Mouse (Mus musculus): ENCODE measurements at regions not wholly inside any gene's neighbourhood (a gene's known extent, or its start where the extent isn't known, plus 50 kb on each side); places are given as distances from the start of the nearest gene placed in this dataset.

- no peak overlapping the region for H3K4me3 ChIP-seq (ENCODE audit: control insufficient read depth in 1 of 2, insufficient read depth in 1 of 2, low read depth in 2 of 2, low read length in 2 of 2)
- TF ChIP-seq E2F4 (IDR thresholded peaks at IDR 0.05; ENCODE audit: borderline replicate concordance, low read depth, low read length) (no peak), USF2 (IDR thresholded peaks at IDR 0.05; ENCODE audit: borderline replicate concordance in 1 of 2, insufficient read depth in 1 of 2, low read depth in 1 of 2, low read length in 2 of 2) (no peak), CHD1 (IDR thresholded peaks at IDR 0.05; ENCODE audit: low read depth, low read length) (no peak), MAFK (IDR thresholded peaks at IDR 0.05; ENCODE audit: borderline replicate concordance, low read depth, low read length) (no peak), MYC (IDR thresholded peaks at IDR 0.05; ENCODE audit: low read depth, low read length) (no peak)
- no peak overlapping the region for H3K27ac ChIP-seq (ENCODE audit: control insufficient read depth, low read depth, low read length)
- no peaks in the 10 kb centered on the region for H3K79me2 ChIP-seq (ENCODE audit: control insufficient read depth, insufficient read depth, low read length, poor library complexity)
- no peak overlapping the region for H3K9ac ChIP-seq (ENCODE audit: control insufficient read depth, low read depth, low read length, poor library complexity, severe bottlenecking)
- no peaks in the 10 kb centered on the region for H3K27me3 ChIP-seq (ENCODE audit: control insufficient read depth in 1 of 2, insufficient read depth in 2 of 2, low read length in 2 of 2)
- no peak for DNase-seq (ENCODE audit: low read depth, low spot score)
- H3K4me1 ChIP-seq (ENCODE audit: control insufficient read depth in 1 of 2, insufficient read depth in 2 of 2, low read length in 2 of 2): no peaks in the 10 kb centered on the region
- H3K9me3 ChIP-seq (replicated peaks; ENCODE audit: insufficient read depth, low read length): no peaks in the 10 kb centered on the region
- no peaks in the 10 kb centered on the region for H3K36me3 ChIP-seq (ENCODE audit: control insufficient read depth in 1 of 2, insufficient read depth in 2 of 2, low read length in 2 of 2)
Observed at GRCm38 (mm10) chr3:136556488-136556887, 113.4 kb upstream of the Ppp3ca start.

DNA sequence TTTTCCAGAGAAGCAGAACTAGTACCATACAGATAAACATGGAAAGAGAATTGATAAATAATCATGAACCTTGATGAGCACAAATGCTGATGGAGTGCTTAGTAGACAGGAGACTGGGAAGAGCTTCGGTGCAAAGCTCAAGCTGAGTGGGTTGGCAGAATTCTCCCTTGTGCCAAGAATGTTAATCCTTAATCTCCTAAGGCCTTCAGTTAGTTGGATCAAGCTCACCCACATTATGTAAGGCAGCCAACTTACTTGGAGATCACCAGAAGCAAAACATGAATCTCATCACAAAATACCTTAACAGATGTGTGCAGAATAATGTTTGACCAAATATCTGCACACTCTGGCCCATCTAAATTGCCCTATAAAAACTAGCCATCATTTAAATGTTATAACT is 120.5 kb upstream of the Ppp3ca start:
- H3K9me3 ChIP-seq (replicated peaks; ENCODE audit: insufficient read depth, low read length): no peaks in the 10 kb centered on the region
- no peak for TF ChIP-seq HCFC1 (IDR thresholded peaks at IDR 0.05; ENCODE audit: low read depth, low read length)
- no peak for TF ChIP-seq NELFE (IDR thresholded peaks at IDR 0.05; ENCODE audit: low read depth, low read length)
- TF ChIP-seq GABPA (IDR thresholded peaks at IDR 0.05; ENCODE audit: low read depth, low read length): no peak
- TF ChIP-seq SIN3A (IDR thresholded peaks at IDR 0.05; ENCODE audit: low read length): no peak
- TF ChIP-seq GATA1 (IDR thresholded peaks at IDR 0.05; ENCODE audit: low read depth, low read length): no peak
- no peak for TF ChIP-seq CHD2 (IDR thresholded peaks at IDR 0.05; ENCODE audit: low read length)
- TF ChIP-seq ELF1 (IDR thresholded peaks at IDR 0.05; ENCODE audit: low read depth, low read length): no peak
- no peak for TF ChIP-seq ZMIZ1 (IDR thresholded peaks at IDR 0.05; ENCODE audit: low read depth, low read length)
- no peak for TF ChIP-seq ETS1 (IDR thresholded peaks at IDR 0.05; ENCODE audit: low read depth, low read length)
- TF ChIP-seq MEF2A (IDR thresholded peaks at IDR 0.05; ENCODE audit: extremely low read depth, insufficient replicate concordance, low read depth, low read length, poor library complexity, severe bottlenecking): no peak
- no peak for TF ChIP-seq CHD1 (IDR thresholded peaks at IDR 0.05; ENCODE audit: low read depth, low read length)
- no peak for TF ChIP-seq BHLHE40 (IDR thresholded peaks at IDR 0.05; ENCODE audit: borderline replicate concordance, low read depth, low read length)
- TF ChIP-seq MXI1 (IDR thresholded peaks at IDR 0.05; ENCODE audit: low read depth, low read length): no peak
- no peak for TF ChIP-seq E2F4 (IDR thresholded peaks at IDR 0.05; ENCODE audit: borderline replicate concordance, low read depth, low read length)
- no peaks in the 10 kb centered on the region for H3K4me1 ChIP-seq (ENCODE audit: control insufficient read depth in 1 of 2, insufficient read depth in 2 of 2, low read length in 2 of 2)
- no peak overlapping the region for H3K9ac ChIP-seq (ENCODE audit: control insufficient read depth, low read depth, low read length, poor library complexity, severe bottlenecking)
- no peak for DNase-seq (ENCODE audit: low read depth, low spot score)
- H3K4me3 ChIP-seq (ENCODE audit: control insufficient read depth in 1 of 2, insufficient read depth in 1 of 2, low read depth in 2 of 2, low read length in 2 of 2): no peak overlapping the region
- H3K27me3 ChIP-seq (ENCODE audit: control insufficient read depth in 1 of 2, insufficient read depth in 2 of 2, low read length in 2 of 2): no peaks in the 10 kb centered on the region
- H3K27ac ChIP-seq (ENCODE audit: control insufficient read depth, low read depth, low read length): no peak overlapping the region
- no peaks in the 10 kb centered on the region for H3K36me3 ChIP-seq (ENCODE audit: control insufficient read depth in 1 of 2, insufficient read depth in 2 of 2, low read length in 2 of 2)
- no peaks in the 10 kb centered on the region for H3K79me2 ChIP-seq (ENCODE audit: control insufficient read depth, insufficient read depth, low read length, poor library complexity)
